Mouse (Mus musculus) lung, adult 2 months (tissue): ENCODE data around the gene Sf3b2. TPM values are rescaled to one million over a fixed set of nuclear protein-coding genes. Genes with fewer than 3 reads are reported as not detected.

Experiments
- DNase-seq: peaks from one replicate; pipeline ENCODE4 v3.0.0; 2022
- H3K4me1 ChIP-seq: fragments of 200-500 bp; 2 replicates; pipeline ENCODE4 v1.6.1; 2011; ENCODE audit warnings: low read length; ENCODE audit not compliant: control insufficient read depth, insufficient read depth
- H3K4me3 ChIP-seq: fragments of 200-500 bp; replicated peaks from 2 replicates; pipeline ENCODE3; 2011; ENCODE audit warnings: low read depth, mild to moderate bottlenecking, control low read depth, low read length; ENCODE audit errors: extremely low read depth
- CTCF ChIP-seq: fragments of 200-500 bp; IDR thresholded peaks from 2 replicates; pipeline ENCODE4 v1.5.1; 2011; ENCODE audit warnings: mild to moderate bottlenecking, low read length, control low read depth; ENCODE audit not compliant: insufficient read depth
- POLR2A ChIP-seq: fragments of 200-500 bp; IDR thresholded peaks from 2 replicates; pipeline ENCODE4 v1.6.1; 2011; ENCODE audit warnings: low read depth, mild to moderate bottlenecking, control low read depth, low read length, borderline replicate concordance; ENCODE audit errors: extremely low read depth
- WGBS: fragments of 180-500 bp; shearing (Covaris S2); methylation state at CpG from one replicate; pipeline ENCODE4 v1.1.7; 2018; 5-methylcytosine and 5-hydroxymethylcytosine counted together
- polyA plus RNA-seq: library from polyadenylated mRNA; depleted of rRNA; stranded (reverse); fragments of >200 nt; gene quantifications from 2 replicates; pipeline ENCODE4 v1.2.3, GENCODE M21; 2012

The Sf3b2 gene
- polyA plus RNA-seq, 1 experiment: 132 TPM

GRCm38 (mm10) chr19:5306968-5307734 is 11.9 kb upstream of the Sf3b2 start:
- WGBS: 41% methylated on average over 98 of the region's 98 CpGs
- no peaks in the 10 kb centered on the region for H3K4me1 ChIP-seq
- H3K4me3 ChIP-seq: peak overlapping the region; percentile 31
- TF ChIP-seq POLR2A (no peak), CTCF (no peak)
- DNase-seq: no peak

GRCm38 (mm10) chr19:5306279-5306678 is 11.0 kb upstream of the Sf3b2 start:
- 82% methylated on average over 6 of the region's 6 CpGs for WGBS
- Histone ChIP-seq H3K4me1 (no peaks in the 10 kb centered on the region), H3K4me3 (no peak overlapping the region)
- DNase-seq: no peak
- no peak for TF ChIP-seq POLR2A
- no peak for TF ChIP-seq CTCF

GRCm38 (mm10) chr19:5302455-5302854 is 7.2 kb upstream of the Sf3b2 start:
- Histone ChIP-seq H3K4me1 (no peaks in the 10 kb centered on the region), H3K4me3 (no peak overlapping the region)
- TF ChIP-seq POLR2A (no peak), CTCF (peak; percentile 62)
- DNase-seq: no peak
- 17% methylated on average over 4 of the region's 4 CpGs for WGBS

GRCm38 (mm10) chr19:5300588-5300987 is 5.3 kb upstream of the Sf3b2 start:
- no peak for DNase-seq
- Histone ChIP-seq H3K4me1 (no peaks in the 10 kb centered on the region), H3K4me3 (no peak overlapping the region)
- WGBS: 75% methylated on average over 6 of the region's 6 CpGs
- no peak for TF ChIP-seq CTCF
- TF ChIP-seq POLR2A: no peak

- peaks cover 6% of the 10 kb centered on the region for H3K4me1 ChIP-seq
- TF ChIP-seq POLR2A: no peak
- no peak for TF ChIP-seq CTCF
- peak within 1 kb of the TSS; percentile 44 for H3K4me3 ChIP-seq
- no peak for DNase-seq
- 19% methylated on average over 32 of the region's 32 CpGs for WGBS
Measured at GRCm38 (mm10) chr19:5297903-5298800, 2.9 kb upstream of the Sf3b2 start, which contains the start of gene Gal3st3. Gene Gal3st3 (plus strand): TSS chr19:5298331.

GRCm38 (mm10) chr19:5296630-5297029 is 1.4 kb upstream of the Sf3b2 start:
- Histone ChIP-seq H3K4me1 (peaks cover 6% of the 10 kb centered on the region), H3K4me3 (no peak overlapping the region)
- WGBS: 50% methylated on average over 5 of the region's 5 CpGs
- TF ChIP-seq POLR2A (no peak), CTCF (no peak)
- no peak for DNase-seq

GRCm38 (mm10) chr19:5295736-5296075 is 451 bp upstream of the Sf3b2 start:
- 5% methylated on average over 13 of the region's 13 CpGs for whole genome bisulfite sequencing
- TF ChIP-seq POLR2A (no peak), CTCF (no peak)
- no peak for DNase-seq
- Histone ChIP-seq H3K4me3 (peak overlapping the region; percentile 50), H3K4me1 (peaks cover 6% of the 10 kb centered on the region)

GRCm38 (mm10) chr19:5278381-5278780 is 16.9 kb downstream of the Sf3b2 start:
- WGBS: 67% methylated on average over 8 of the region's 8 CpGs
- H3K4me1 ChIP-seq: peaks cover 14% of the 10 kb centered on the region
- TF ChIP-seq CTCF: no peak
- DNase-seq: no peak
- no peak overlapping the region for H3K4me3 ChIP-seq

- DNase-seq: no peak
- no peak for TF ChIP-seq POLR2A
- TF ChIP-seq CTCF: no peak
- WGBS: 100% methylated on average over 3 of the region's 3 CpGs
- peaks cover 14% of the 10 kb centered on the region for H3K4me1 ChIP-seq
- H3K4me3 ChIP-seq: no peak overlapping the region
Measured at GRCm38 (mm10) chr19:5277140-5277539, 18.1 kb downstream of the Sf3b2 start.
